8 mouse cellular contexts compared by ENCODE assay signal in genomic region chr4:130273698-130274345, GRCm38 (mm10). TPM values are rescaled to one million over a fixed set of nuclear protein-coding genes. Genes with fewer than 3 reads are reported as not detected.
DNase-seq lines count a peak whose midpoint lies in the region; ATAC-seq and TF ChIP-seq lines count a peak whose summit lies in the region.

No protein-coding gene starts in this region.

- no peak for TF ChIP-seq EP300 in stomach, postnatal 0 days (optimal IDR thresholded peaks at IDR 0.05)

- DNase-seq in frontal cortex, postnatal 14 days (ENCODE audit: low spot score in 2 of 2) = no peak
- DNase-seq in right cerebral cortex, adult 2 months (ENCODE audit: low spot score in 2 of 2) = peak; percentile 70 to 73
- no peak for DNase-seq in right cerebral cortex, postnatal 4 days
- peak; percentile 45 for DNase-seq in limb, embryonic 11.5 days (ENCODE audit: low spot score)
- peak; percentile 86 for DNase-seq in stomach, postnatal 0 days (ENCODE audit: low spot score)
- DNase-seq in thymus, postnatal 14 days = no peak

- no peak for TF ChIP-seq CTCF in stomach, postnatal 0 days (IDR thresholded peaks at IDR 0.05; ENCODE audit: low read depth)

- no peaks in the 10 kb centered on the region for H3K27me3 ChIP-seq in forebrain, embryonic 16.5 days (replicated peaks; ENCODE audit: control insufficient read depth, insufficient read depth, low read length)
- 0 out of 2 replicates have a peak, but pooled peaks cover 5% of the 10 kb centered on the region for H3K27me3 ChIP-seq in limb, embryonic 11.5 days (ENCODE audit: control insufficient read depth, insufficient read depth, low read length)
- H3K27me3 ChIP-seq in stomach, postnatal 0 days (ENCODE audit: control insufficient read depth, insufficient read depth, low read length) = no peaks in the 10 kb centered on the region

- peak overlapping the region; percentile 98 for H3K27ac ChIP-seq in forebrain, embryonic 16.5 days (ENCODE audit: low read length)
- peak overlapping the region; percentile 77 for H3K27ac ChIP-seq in limb, embryonic 11.5 days (replicated peaks; ENCODE audit: low read depth, low read length)
- peak overlapping the region; percentile 86 for H3K27ac ChIP-seq in stomach, postnatal 0 days (replicated peaks)

- peak overlapping the region; percentile 86 for H3K4me2 ChIP-seq in forebrain, embryonic 16.5 days (ENCODE audit: low read length)
- H3K4me2 ChIP-seq in limb, embryonic 11.5 days (ENCODE audit: low read depth, severe bottlenecking) = peak overlapping the region; percentile 84
- H3K4me2 ChIP-seq in stomach, postnatal 0 days (replicated peaks; ENCODE audit: low read depth) = peak overlapping the region; percentile 80

- under 1% methylated on average over 12 of the region's 12 CpGs for WGBS in forebrain, embryonic 16.5 days
- WGBS in limb, embryonic 11.5 days = 16% methylated on average over 11 of the region's 12 CpGs
- WGBS in stomach, postnatal 0 days = 13% methylated on average over 11 of the region's 12 CpGs

- H3K4me3 ChIP-seq in forebrain, embryonic 16.5 days (replicated peaks; ENCODE audit: low read length) = peak overlapping the region; percentile 72
- peak overlapping the region; percentile 79 for H3K4me3 ChIP-seq in limb, embryonic 11.5 days (ENCODE audit: low read depth, low read length)
- peak overlapping the region; percentile 60 for H3K4me3 ChIP-seq in stomach, postnatal 0 days (ENCODE audit: low read depth, low read length)

- H3K9me3 ChIP-seq in forebrain, embryonic 16.5 days (ENCODE audit: control insufficient read depth, low read length) = no peaks in the 10 kb centered on the region
- H3K9me3 ChIP-seq in limb, embryonic 11.5 days (ENCODE audit: control insufficient read depth, low read length) = no peaks in the 10 kb centered on the region
- H3K9me3 ChIP-seq in stomach, postnatal 0 days (ENCODE audit: control insufficient read depth, low read length) = no peaks in the 10 kb centered on the region

- H3K36me3 ChIP-seq in forebrain, embryonic 16.5 days (ENCODE audit: control insufficient read depth, insufficient read depth) = no peaks in the 10 kb centered on the region
- H3K36me3 ChIP-seq in limb, embryonic 11.5 days (ENCODE audit: control insufficient read depth, insufficient read depth, low read length) = no peaks in the 10 kb centered on the region
- H3K36me3 ChIP-seq in stomach, postnatal 0 days (ENCODE audit: control insufficient read depth, insufficient read depth, low read length) = no peaks in the 10 kb centered on the region

- H3K4me1 ChIP-seq in forebrain, embryonic 16.5 days (replicated peaks; ENCODE audit: control insufficient read depth, insufficient read depth, low read length) = peaks cover 36% of the 10 kb centered on the region
- peaks cover 6% of the 10 kb centered on the region; the same call in 1 of the 2 replicates for H3K4me1 ChIP-seq in limb, embryonic 11.5 days (ENCODE audit: control insufficient read depth, insufficient read depth, low read length)
- H3K4me1 ChIP-seq in stomach, postnatal 0 days (replicated peaks; ENCODE audit: control insufficient read depth, insufficient read depth) = no peaks in the 10 kb centered on the region

- peak; percentile 77 for ATAC-seq in frontal cortex, adult (ENCODE audit: low TSS enrichment)
- ATAC-seq in forebrain, embryonic 16.5 days = peak; percentile 43
- ATAC-seq in limb, embryonic 11.5 days (ENCODE audit: insufficient number of reproducible peaks, low FRiP score, low TSS enrichment, low read depth) = peak; percentile 19; the same call in 1 of the 2 replicates
- ATAC-seq in stomach, postnatal 0 days (ENCODE audit: low FRiP score, low TSS enrichment) = peak; percentile 89

- peak overlapping the region; percentile 90 for H3K9ac ChIP-seq in forebrain, embryonic 16.5 days (replicated peaks; ENCODE audit: low read depth, low read length)
- H3K9ac ChIP-seq in limb, embryonic 11.5 days (ENCODE audit: low read length) = peak overlapping the region; percentile 89
- peak overlapping the region; percentile 78; the same call in 1 of the 2 replicates for H3K9ac ChIP-seq in stomach, postnatal 0 days (ENCODE audit: low read length)

RNA-seq across cellular contexts. Expression of gene Serinc2, which starts 5.2 kb away (rescaled TPM):
- polyA plus RNA-seq in forebrain, embryonic 16.5 days (2015; fragmentation: Nextera tagmentation; extraction: Ambion mirVana) = 80.2 and 80.9 TPM in 2 replicates
- 123 and 136 TPM in 2 replicates for polyA plus RNA-seq in limb, embryonic 11.5 days (2014; fragmentation: Nextera tagmentation; extraction: Ambion mirVana)
- 137 and 142 TPM in 2 replicates for polyA plus RNA-seq in stomach, postnatal 0 days (2015; fragmentation: Nextera tagmentation; extraction: Ambion mirVana)

RNA-seq across cellular contexts. Expression of gene Fabp3, which starts 34.6 kb away (rescaled TPM):
- 106 and 143 TPM in 2 replicates for polyA plus RNA-seq in forebrain, embryonic 16.5 days (2015; fragmentation: Nextera tagmentation; extraction: Ambion mirVana)
- polyA plus RNA-seq in limb, embryonic 11.5 days (2014; fragmentation: Nextera tagmentation; extraction: Ambion mirVana) = 4.6 and 5.1 TPM in 2 replicates
- 74.2 and 83.8 TPM in 2 replicates for polyA plus RNA-seq in stomach, postnatal 0 days (2015; fragmentation: Nextera tagmentation; extraction: Ambion mirVana)

RNA-seq across cellular contexts. Expression of gene Gm10570, which starts 34.7 kb away (rescaled TPM):
- 0.92 and 1.3 TPM in 2 replicates for polyA plus RNA-seq in forebrain, embryonic 16.5 days (2015; fragmentation: Nextera tagmentation; extraction: Ambion mirVana)
- polyA plus RNA-seq in limb, embryonic 11.5 days (2014; fragmentation: Nextera tagmentation; extraction: Ambion mirVana) = not detected in 2 replicates
- not detected in 2 replicates for polyA plus RNA-seq in stomach, postnatal 0 days (2015; fragmentation: Nextera tagmentation; extraction: Ambion mirVana)

RNA-seq across cellular contexts. Expression of gene Gm853, which starts 51.6 kb away (rescaled TPM):
- 0.09 and 0.20 TPM in 2 replicates for polyA plus RNA-seq in forebrain, embryonic 16.5 days (2015; fragmentation: Nextera tagmentation; extraction: Ambion mirVana)
- polyA plus RNA-seq in limb, embryonic 11.5 days (2014; fragmentation: Nextera tagmentation; extraction: Ambion mirVana) = not detected in 2 replicates
- not detected in 2 replicates for polyA plus RNA-seq in stomach, postnatal 0 days (2015; fragmentation: Nextera tagmentation; extraction: Ambion mirVana)

Comparison
In these comparisons a context has a peak if more than half of its experiments do, and no peak if none do; other contexts are left out.
1. DNase-seq: peak in right cerebral cortex, adult 2 months (2 of 2), limb, embryonic 11.5 days (single experiment) and stomach, postnatal 0 days (single experiment); none in frontal cortex, postnatal 14 days (0 of 2), right cerebral cortex, postnatal 4 days (single experiment) and thymus, postnatal 14 days (single experiment).
2. ATAC-seq: peak in every context shown above with its lines; median percentile 89 in stomach, postnatal 0 days; 77 in frontal cortex, adult; 43 in forebrain, embryonic 16.5 days; 19 in limb, embryonic 11.5 days.
3. RNA of gene Fabp3, which starts 34.6 kb away (polyA plus RNA-seq): 106 to 143 TPM in forebrain, embryonic 16.5 days and 74.2 to 83.8 TPM in stomach, postnatal 0 days; 4.6 to 5.1 TPM in limb, embryonic 11.5 days; every median in the first group is over 10 times any median in the second.
4. Peak in every context shown above with its lines, with median percentiles within 50 percentile points of each other: H3K27ac ChIP-seq, H3K4me2 ChIP-seq, H3K4me3 ChIP-seq and H3K9ac ChIP-seq.